Mouse (Mus musculus) liver, postnatal 0 days (tissue): ENCODE data around the gene Tmx4.

Experiments used
- CTCF ChIP-seq: sonication (generic); IDR thresholded peaks from 2 replicates; pipeline ENCODE4 v1.5.1; 2016; ENCODE audit warnings: antibody characterized with exemption, low read depth
- EP300 ChIP-seq: IDR thresholded peaks from 2 replicates; pipeline ENCODE4 v1.6.1; 2016; ENCODE audit warnings: antibody characterized with exemption, low read depth, mild to moderate bottlenecking

DNA sequence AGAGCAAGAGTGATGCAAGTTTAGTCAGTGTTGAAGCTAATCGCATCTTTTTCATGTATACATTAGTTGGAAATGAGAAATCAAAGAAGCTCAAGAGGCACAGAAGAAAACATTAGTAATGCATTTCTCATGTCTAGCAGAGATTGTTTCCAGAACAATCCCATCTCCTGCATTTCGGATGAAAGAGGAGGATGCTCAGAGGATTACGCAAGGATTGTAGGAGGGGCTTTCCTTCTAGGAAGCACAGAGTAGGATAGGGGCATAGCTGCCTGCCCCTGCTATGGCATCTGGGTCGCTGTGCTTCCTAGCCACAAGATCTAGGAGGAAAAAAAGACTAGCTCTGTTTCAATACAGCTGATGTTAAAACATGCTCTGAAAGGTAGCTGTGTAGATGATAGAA is 1.2 kb upstream of the Tmx4 start:
- TF ChIP-seq CTCF: no peak
- TF ChIP-seq EP300: no peak
